Mouse (Mus musculus) cerebellum, adult 2 months (tissue): ENCODE measurements at regions not wholly inside any gene's neighbourhood (a gene's known extent, or its start where the extent isn't known, plus 50 kb on each side); places are given as distances from the start of the nearest gene placed in this dataset.

Experiments used
- DNase-seq, 2 experiments: peaks; one replicate each; pipeline ENCODE4 v3.0.0; 2021
- H3K27ac ChIP-seq: fragments of 200-500 bp; 2 replicates; pipeline ENCODE4 v1.5.1; 2012; ENCODE audit warnings: low read length, control low read depth, inconsistent platforms; ENCODE audit not compliant: insufficient read depth
- H3K27me3 ChIP-seq: fragments of 200-500 bp; 2 replicates; pipeline ENCODE4 v1.6.1; 2012; ENCODE audit warnings: inconsistent platforms, mild to moderate bottlenecking, low read length, moderate library complexity; ENCODE audit not compliant: control insufficient read depth, insufficient read depth
- H3K4me1 ChIP-seq: fragments of 200-500 bp; 2 replicates; pipeline ENCODE4 v1.6.1; 2011; ENCODE audit warnings: low read length; ENCODE audit not compliant: control insufficient read depth, insufficient read depth
- H3K4me3 ChIP-seq: fragments of 200-500 bp; replicated peaks from 2 replicates; pipeline ENCODE3; 2011; ENCODE audit warnings: mild to moderate bottlenecking, low read depth, low read length, control low read depth; ENCODE audit not compliant: insufficient read depth
- CTCF ChIP-seq: fragments of 200-500 bp; IDR thresholded peaks from 2 replicates; pipeline ENCODE4 v1.5.1; 2011; ENCODE audit warnings: low read depth, mild to moderate bottlenecking, control low read depth, low read length, moderate library complexity, borderline replicate concordance; ENCODE audit not compliant: insufficient read depth
- POLR2A ChIP-seq: fragments of 200-500 bp; IDR thresholded peaks from 2 replicates; pipeline ENCODE4 v1.6.1; 2011; ENCODE audit warnings: low read length, control low read depth, borderline replicate concordance; ENCODE audit not compliant: insufficient read depth
- WGBS: fragments of 180-500 bp; shearing (Covaris S2); methylation state at CpG from one replicate; pipeline ENCODE4 v1.1.7; 2018; 5-methylcytosine and 5-hydroxymethylcytosine counted together

- no peaks in the 10 kb centered on the region for H3K27me3 ChIP-seq
- no peak for DNase-seq
- no peak overlapping the region for H3K27ac ChIP-seq
- 67% methylated on average over 5 of the region's 5 CpGs for WGBS
- no peak overlapping the region for H3K4me3 ChIP-seq
- no peak for TF ChIP-seq POLR2A
- no peak for TF ChIP-seq CTCF
- peaks cover 7% of the 10 kb centered on the region; the same call in 1 of the 2 replicates for H3K4me1 ChIP-seq
Observed at GRCm38 (mm10) chr12:79993821-79994571, 118.8 kb downstream of the Zfp36l1 start.

GRCm38 (mm10) chr12:79991279-79991678 is 121.5 kb downstream of the Zfp36l1 start:
- Histone ChIP-seq H3K4me3 (no peak overlapping the region), H3K27ac (no peak overlapping the region), H3K4me1 (peaks cover 7% of the 10 kb centered on the region; the same call in 1 of the 2 replicates), H3K27me3 (no peaks in the 10 kb centered on the region)
- DNase-seq, result no peak
- WGBS, result 72% methylated on average over 5 of the region's 5 CpGs
- TF ChIP-seq POLR2A (no peak), CTCF (no peak)

GRCm38 (mm10) chr12:79990751-79991150 is 122.1 kb downstream of the Zfp36l1 start:
- Histone ChIP-seq H3K27ac (no peak overlapping the region), H3K27me3 (no peaks in the 10 kb centered on the region), H3K4me1 (peaks cover 7% of the 10 kb centered on the region; the same call in 1 of the 2 replicates), H3K4me3 (no peak overlapping the region)
- WGBS, result 76% methylated on average over 4 of the region's 4 CpGs
- no peak for DNase-seq
- no peak for TF ChIP-seq POLR2A
- no peak for TF ChIP-seq CTCF

GRCm38 (mm10) chr12:79989582-79990110 is 123.2 kb downstream of the Zfp36l1 start:
- 51% methylated on average over 9 of the region's 9 CpGs for WGBS
- Histone ChIP-seq H3K27me3 (no peaks in the 10 kb centered on the region), H3K4me3 (no peak overlapping the region), H3K4me1 (peaks cover 7% of the 10 kb centered on the region; the same call in 1 of the 2 replicates), H3K27ac (no peak overlapping the region)
- TF ChIP-seq POLR2A (no peak), CTCF (no peak)
- DNase-seq, result no peak

- Histone ChIP-seq H3K4me1 (peaks cover 4% of the 10 kb centered on the region; the same call in 1 of the 2 replicates), H3K27ac (no peak overlapping the region), H3K27me3 (no peaks in the 10 kb centered on the region), H3K4me3 (no peak overlapping the region)
- no peak for TF ChIP-seq POLR2A
- TF ChIP-seq CTCF, result no peak
- WGBS, result 50% methylated on average over 11 of the region's 11 CpGs
- peak in 1 of 2 experiments; percentile 12 for DNase-seq
Observed at GRCm38 (mm10) chr12:79988401-79989358, 124.1 kb downstream of the Zfp36l1 start.

- WGBS, result 63% methylated on average over 9 of the region's 9 CpGs
- no peak for DNase-seq
- Histone ChIP-seq H3K27ac (no peak overlapping the region), H3K27me3 (no peaks in the 10 kb centered on the region), H3K4me1 (peaks cover 4% of the 10 kb centered on the region; the same call in 1 of the 2 replicates), H3K4me3 (no peak overlapping the region)
- TF ChIP-seq CTCF (no peak), POLR2A (no peak)
Observed at GRCm38 (mm10) chr12:79986241-79986976, 126.4 kb downstream of the Zfp36l1 start.

GRCm38 (mm10) chr12:79984985-79985747 is 127.6 kb downstream of the Zfp36l1 start:
- TF ChIP-seq CTCF, result no peak
- no peak for TF ChIP-seq POLR2A
- WGBS, result 90% methylated on average over 5 of the region's 5 CpGs

More at GRCm38 (mm10) chr12:79984985-79985747, 127.6 kb downstream of the Zfp36l1 start:
- no peak overlapping the region for H3K4me3 ChIP-seq
- DNase-seq, result no peak
- no peaks in the 10 kb centered on the region for H3K27me3 ChIP-seq
- peaks cover 4% of the 10 kb centered on the region; the same call in 1 of the 2 replicates for H3K4me1 ChIP-seq
- H3K27ac ChIP-seq, result no peak overlapping the region
